Mouse (Mus musculus): ENCODE data around the gene Ano6. TPM values are rescaled to one million over a fixed set of nuclear protein-coding genes. Genes with fewer than 3 reads are reported as not detected.

Ano6 gene
- total and polyA plus RNA-seq, 3 experiments, result 14.1 to 19.6 (median 17.3) TPM

GRCm38 (mm10) chr15:95753031-95753430 is 37.6 kb upstream of the Ano6 start:
- Histone ChIP-seq H3K27ac (no peak overlapping the region), H3K9ac (ENCODE audit: low read depth, low read length) (no peak overlapping the region), H3K79me2 (replicated peaks; ENCODE audit: control insufficient read depth, insufficient read depth, low read length) (no peaks in the 10 kb centered on the region), H3K36me3 (ENCODE audit: control insufficient read depth, insufficient read depth, low read length) (no peaks in the 10 kb centered on the region), H3K4me3 (no peak overlapping the region), H3K4me1 (ENCODE audit: control insufficient read depth, insufficient read depth, low read length) (no peaks in the 10 kb centered on the region), H3K27me3 (ENCODE audit: control insufficient read depth, insufficient read depth, low read length) (no peaks in the 10 kb centered on the region)
- DNase-seq, result no peak
- WGBS, result 71% methylated on average over 4 of the region's 5 CpGs
- intact Hi-C loops (cut with DNase I), result no loop called here
- TF ChIP-seq EP300 (IDR thresholded peaks at IDR 0.05; ENCODE audit: insufficient read depth, low read depth, low read length) (no peak), CTCF (IDR thresholded peaks at IDR 0.05) (no peak), POLR2A (IDR thresholded peaks at IDR 0.05; ENCODE audit: insufficient read depth, low read depth, low read length) (no peak)

DNA sequence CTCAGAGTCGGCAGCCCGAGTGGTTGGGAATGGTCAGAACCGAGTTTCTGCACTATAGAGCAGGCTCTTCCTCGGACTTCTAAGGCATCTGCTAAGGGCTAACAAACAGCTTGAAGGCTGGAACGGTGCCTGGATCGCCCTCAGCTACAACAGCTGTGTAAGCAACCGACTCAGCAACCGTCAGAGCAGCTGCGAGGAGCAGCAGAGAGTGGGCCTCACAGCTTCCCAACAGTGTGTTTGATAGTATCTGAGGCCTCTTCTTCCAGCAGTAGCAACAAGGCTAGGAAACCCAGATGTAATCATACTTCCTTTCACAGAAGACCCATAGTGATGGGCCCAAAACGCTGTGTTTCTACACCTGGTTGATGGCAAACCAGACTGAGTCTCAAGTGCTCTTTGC is 33.5 kb upstream of the Ano6 start:
- no peaks in the 10 kb centered on the region for H3K27me3 ChIP-seq (ENCODE audit: control insufficient read depth, insufficient read depth, low read length)
- peak; percentile 73 to 81 for DNase-seq
- no peaks in the 10 kb centered on the region for H3K36me3 ChIP-seq (ENCODE audit: control insufficient read depth, insufficient read depth, low read length)
- no peak for TF ChIP-seq CTCF (IDR thresholded peaks at IDR 0.05)
- 0 out of 2 replicates have a peak, but pooled peaks have one; percentile 62 for TF ChIP-seq EP300 (IDR thresholded peaks at IDR 0.05; ENCODE audit: insufficient read depth, low read depth, low read length)
- TF ChIP-seq POLR2A (IDR thresholded peaks at IDR 0.05; ENCODE audit: insufficient read depth, low read depth, low read length), result no peak
- no peak overlapping the region for H3K27ac ChIP-seq
- H3K4me3 ChIP-seq, result no peak overlapping the region
- H3K4me1 ChIP-seq (ENCODE audit: control insufficient read depth, insufficient read depth, low read length), result no peaks in the 10 kb centered on the region
- intact Hi-C loops (cut with DNase I), result no loop called here
- WGBS, result 28% methylated on average over 10 of the region's 10 CpGs
- H3K79me2 ChIP-seq (replicated peaks; ENCODE audit: control insufficient read depth, insufficient read depth, low read length), result no peaks in the 10 kb centered on the region
- H3K9ac ChIP-seq (ENCODE audit: low read depth, low read length), result no peak overlapping the region

GRCm38 (mm10) chr15:95758069-95758468 is 32.6 kb upstream of the Ano6 start:
- H3K9ac ChIP-seq (ENCODE audit: low read depth, low read length), result no peak overlapping the region
- no peaks in the 10 kb centered on the region for H3K27me3 ChIP-seq (ENCODE audit: control insufficient read depth, insufficient read depth, low read length)
- no peaks in the 10 kb centered on the region for H3K36me3 ChIP-seq (ENCODE audit: control insufficient read depth, insufficient read depth, low read length)
- H3K79me2 ChIP-seq (replicated peaks; ENCODE audit: control insufficient read depth, insufficient read depth, low read length), result no peaks in the 10 kb centered on the region
- intact Hi-C loops (cut with DNase I), result no loop called here
- TF ChIP-seq EP300 (IDR thresholded peaks at IDR 0.05; ENCODE audit: insufficient read depth, low read depth, low read length), result no peak
- TF ChIP-seq CTCF (IDR thresholded peaks at IDR 0.05), result no peak
- TF ChIP-seq POLR2A (IDR thresholded peaks at IDR 0.05; ENCODE audit: insufficient read depth, low read depth, low read length), result no peak
- 86% methylated on average over 5 of the region's 5 CpGs for WGBS
- no peaks in the 10 kb centered on the region for H3K4me1 ChIP-seq (ENCODE audit: control insufficient read depth, insufficient read depth, low read length)
- H3K4me3 ChIP-seq, result no peak overlapping the region
- no peak for DNase-seq
- no peak overlapping the region for H3K27ac ChIP-seq

DNA sequence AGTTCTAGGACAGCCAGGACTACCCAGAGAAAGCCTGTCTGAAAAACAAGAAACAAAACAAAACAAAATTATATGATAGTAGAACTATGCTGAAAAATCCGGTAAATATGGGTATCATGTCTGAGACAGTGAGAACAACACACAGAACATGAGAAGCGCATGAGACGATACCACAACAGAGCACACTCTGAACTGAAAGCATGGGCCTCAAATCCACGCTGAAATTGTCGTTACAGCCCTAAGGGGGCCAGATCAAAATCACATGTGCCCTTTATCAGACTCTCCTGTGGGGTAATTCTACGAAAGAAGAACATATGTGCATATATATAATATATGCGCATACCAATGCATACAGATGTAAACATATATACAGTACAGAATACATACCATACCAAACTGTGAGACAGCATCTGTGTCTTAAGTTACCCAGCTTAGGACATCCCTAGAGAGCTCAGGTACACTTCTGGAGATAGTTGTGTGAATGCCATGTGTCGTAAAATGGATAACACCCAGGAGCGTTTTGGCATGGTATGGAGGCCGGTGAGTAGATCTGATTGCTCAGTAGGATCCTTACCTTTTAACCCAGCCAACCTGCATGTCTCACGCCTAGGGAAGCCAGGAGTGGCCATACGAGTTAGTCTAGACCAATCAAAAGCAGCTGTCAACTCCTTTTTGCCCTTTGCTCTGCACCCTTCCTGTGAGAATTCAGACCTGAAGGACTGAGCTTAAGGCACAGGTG is 31.8 kb upstream of the Ano6 start:
- no peak overlapping the region for H3K4me3 ChIP-seq
- no peaks in the 10 kb centered on the region for H3K36me3 ChIP-seq (ENCODE audit: control insufficient read depth, insufficient read depth, low read length)
- H3K27ac ChIP-seq, result no peak overlapping the region
- intact Hi-C loops (cut with DNase I), result no loop called here
- H3K27me3 ChIP-seq (ENCODE audit: control insufficient read depth, insufficient read depth, low read length), result no peaks in the 10 kb centered on the region
- H3K79me2 ChIP-seq (replicated peaks; ENCODE audit: control insufficient read depth, insufficient read depth, low read length), result no peaks in the 10 kb centered on the region
- TF ChIP-seq EP300 (IDR thresholded peaks at IDR 0.05; ENCODE audit: insufficient read depth, low read depth, low read length) (no peak), POLR2A (IDR thresholded peaks at IDR 0.05; ENCODE audit: insufficient read depth, low read depth, low read length) (no peak), CTCF (IDR thresholded peaks at IDR 0.05) (no peak)
- no peaks in the 10 kb centered on the region for H3K4me1 ChIP-seq (ENCODE audit: control insufficient read depth, insufficient read depth, low read length)
- no peak for DNase-seq
- no peak overlapping the region for H3K9ac ChIP-seq (ENCODE audit: low read depth, low read length)
- 85% methylated on average over 12 of the region's 12 CpGs for WGBS

- H3K27ac ChIP-seq, result no peak overlapping the region
- H3K36me3 ChIP-seq (ENCODE audit: control insufficient read depth, insufficient read depth, low read length), result no peaks in the 10 kb centered on the region
- no peak overlapping the region for H3K4me3 ChIP-seq
- no peaks in the 10 kb centered on the region for H3K4me1 ChIP-seq (ENCODE audit: control insufficient read depth, insufficient read depth, low read length)
- DNase-seq, result no peak
- intact Hi-C loops (cut with DNase I), result loop anchor here (10.0 kb wide), 2 partner anchors 515 to 615 kb away; no protein-coding TSS in a partner anchor
- H3K9ac ChIP-seq (ENCODE audit: low read depth, low read length), result no peak overlapping the region
- WGBS, result 54% methylated on average over 6 of the region's 6 CpGs
- H3K27me3 ChIP-seq (ENCODE audit: control insufficient read depth, insufficient read depth, low read length), result no peaks in the 10 kb centered on the region
- H3K79me2 ChIP-seq (replicated peaks; ENCODE audit: control insufficient read depth, insufficient read depth, low read length), result no peaks in the 10 kb centered on the region
- no peak for TF ChIP-seq POLR2A (IDR thresholded peaks at IDR 0.05; ENCODE audit: insufficient read depth, low read depth, low read length)
- no peak for TF ChIP-seq EP300 (IDR thresholded peaks at IDR 0.05; ENCODE audit: insufficient read depth, low read depth, low read length)
- no peak for TF ChIP-seq CTCF (IDR thresholded peaks at IDR 0.05)
Measured at GRCm38 (mm10) chr15:95759857-95760256, 30.8 kb upstream of the Ano6 start.

DNA sequence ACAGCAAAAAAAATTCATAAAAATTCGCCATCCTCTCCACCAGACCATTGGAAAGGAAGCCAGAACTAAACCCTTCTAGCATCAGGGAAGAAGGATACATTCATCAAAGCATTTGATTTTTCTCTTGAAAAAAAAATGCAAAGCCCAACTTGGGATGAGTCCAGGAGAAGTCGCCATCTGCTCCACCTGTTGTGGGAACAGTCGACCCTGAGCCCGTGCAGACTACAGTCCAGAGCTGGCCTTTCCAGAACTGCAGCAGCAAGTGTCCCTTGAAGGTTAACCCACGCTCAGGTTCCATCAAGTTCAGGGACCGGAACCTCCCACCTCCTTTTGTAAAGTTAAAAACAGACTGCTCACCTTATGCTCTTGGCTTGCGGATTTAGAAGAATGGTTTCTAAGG is 29.2 kb upstream of the Ano6 start:
- no peak for DNase-seq
- WGBS, result 68% methylated on average over 7 of the region's 7 CpGs
- Histone ChIP-seq H3K9ac (ENCODE audit: low read depth, low read length) (no peak overlapping the region), H3K4me1 (ENCODE audit: control insufficient read depth, insufficient read depth, low read length) (no peaks in the 10 kb centered on the region), H3K27ac (no peak overlapping the region), H3K36me3 (ENCODE audit: control insufficient read depth, insufficient read depth, low read length) (no peaks in the 10 kb centered on the region), H3K79me2 (replicated peaks; ENCODE audit: control insufficient read depth, insufficient read depth, low read length) (no peaks in the 10 kb centered on the region), H3K4me3 (no peak overlapping the region), H3K27me3 (ENCODE audit: control insufficient read depth, insufficient read depth, low read length) (no peaks in the 10 kb centered on the region)
- intact Hi-C loops (cut with DNase I), result loop anchor here (10.0 kb wide), 2 partner anchors 513 to 613 kb away; no protein-coding TSS in a partner anchor
- TF ChIP-seq CTCF (IDR thresholded peaks at IDR 0.05) (no peak), POLR2A (IDR thresholded peaks at IDR 0.05; ENCODE audit: insufficient read depth, low read depth, low read length) (no peak), EP300 (IDR thresholded peaks at IDR 0.05; ENCODE audit: insufficient read depth, low read depth, low read length) (no peak)
